Mouse (Mus musculus) heart, postnatal 10 days (tissue): Measurements from ENCODE around the gene Ube2e1. TPM values are rescaled to one million over a fixed set of nuclear protein-coding genes. Genes with fewer than 3 reads are reported as not detected.

Experiments
- DNase-seq, 2 experiments: peaks; one replicate each; pipeline ENCODE4 v3.0.0; 2021
- intact Hi-C: fragments of 180-260 bp; cut with DNase I; formaldehyde crosslinking; loops from one replicate; pipeline ENCODE4 v1.15.1; 2025
- total RNA-seq, 2 experiments: library from RNA; stranded (reverse); gene quantifications; 2 replicates each; pipeline ENCODE4 v1.2.3; 2021

Gene Ube2e1
- total RNA-seq: 10 to 100 TPM; 36.6 to 42.3 TPM

GRCm38 (mm10) chr14:18331693-18332131 is at the start of gene Ube2e1:
TSS of gene Ube2e1 (minus strand) at chr14:18331859.
- intact Hi-C loops: loop anchor here (5.0 kb wide), 1 partner anchor 561 kb away; the partner anchor contains the start of gene Ube2e2
- peak; percentile 78 to 82 for DNase-seq

- intact Hi-C loops: no loop called here
Observed at GRCm38 (mm10) chr14:18379841-18380240, 48.2 kb upstream of the Ube2e1 start.

GRCm38 (mm10) chr14:18377944-18378575 is 46.4 kb upstream of the Ube2e1 start:
- peak in 1 of 2 experiments; percentile 22 for DNase-seq
- intact Hi-C loops: no loop called here

More at GRCm38 (mm10) chr14:18379841-18380240, 48.2 kb upstream of the Ube2e1 start:
- no peak for DNase-seq

- intact Hi-C loops: no loop called here
- no peak for DNase-seq
Observed at GRCm38 (mm10) chr14:18376206-18376605, 44.5 kb upstream of the Ube2e1 start.

- intact Hi-C loops: no loop called here
- DNase-seq: no peak
Observed at GRCm38 (mm10) chr14:18373758-18374405, 42.2 kb upstream of the Ube2e1 start.

GRCm38 (mm10) chr14:18372761-18373610 is 41.3 kb upstream of the Ube2e1 start:
- intact Hi-C loops: no loop called here
- DNase-seq: no peak

GRCm38 (mm10) chr14:18369031-18369430 is 37.4 kb upstream of the Ube2e1 start:
- no peak for DNase-seq
- intact Hi-C loops: no loop called here

- intact Hi-C loops: no loop called here
- no peak for DNase-seq
Observed at GRCm38 (mm10) chr14:18367025-18367424, 35.4 kb upstream of the Ube2e1 start.

- DNase-seq: no peak
- intact Hi-C loops: no loop called here
Observed at GRCm38 (mm10) chr14:18364321-18364720, 32.7 kb upstream of the Ube2e1 start.

- DNase-seq: no peak
- intact Hi-C loops: no loop called here
Observed at GRCm38 (mm10) chr14:18356442-18356841, 24.8 kb upstream of the Ube2e1 start.

GRCm38 (mm10) chr14:18355514-18356190 is 24.0 kb upstream of the Ube2e1 start:
- DNase-seq: no peak
- intact Hi-C loops: no loop called here

GRCm38 (mm10) chr14:18353525-18353924 is 21.9 kb upstream of the Ube2e1 start:
- intact Hi-C loops: no loop called here
- DNase-seq: no peak

- DNase-seq: no peak
- intact Hi-C loops: no loop called here
Observed at GRCm38 (mm10) chr14:18352934-18353333, 21.3 kb upstream of the Ube2e1 start.

- no peak for DNase-seq
- intact Hi-C loops: no loop called here
Observed at GRCm38 (mm10) chr14:18350680-18351079, 19.0 kb upstream of the Ube2e1 start.

GRCm38 (mm10) chr14:18349871-18350270 is 18.2 kb upstream of the Ube2e1 start:
- DNase-seq: no peak
- intact Hi-C loops: no loop called here

- intact Hi-C loops: no loop called here
- DNase-seq: peak; percentile 19 to 23
Observed at GRCm38 (mm10) chr14:18343589-18343988, 11.9 kb upstream of the Ube2e1 start.

- intact Hi-C loops: no loop called here
- no peak for DNase-seq
Observed at GRCm38 (mm10) chr14:18342749-18343148, 11.1 kb upstream of the Ube2e1 start.

GRCm38 (mm10) chr14:18341088-18341487 is 9.4 kb upstream of the Ube2e1 start:
- DNase-seq: no peak
- intact Hi-C loops: no loop called here

GRCm38 (mm10) chr14:18336106-18336505 is 4.4 kb upstream of the Ube2e1 start:
- intact Hi-C loops: no loop called here

GRCm38 (mm10) chr14:18330789-18331692 is 618 bp downstream of the Ube2e1 start:
- peak; percentile 58 to 60 for DNase-seq
- intact Hi-C loops: loop anchor here (5.0 kb wide), 1 partner anchor 561 kb away; the partner anchor contains the start of gene Ube2e2

More at GRCm38 (mm10) chr14:18336106-18336505, 4.4 kb upstream of the Ube2e1 start:
- no peak for DNase-seq
